Mouse (Mus musculus): ENCODE results near the gene Mus81.

GRCm38 (mm10) chr19:5525204-5525603 lies 37.0 kb upstream of the Mus81 start:
- no peak for TF ChIP-seq ZC3H11A (IDR thresholded peaks at IDR 0.05; ENCODE audit: borderline replicate concordance, low read depth, low read length)
- TF ChIP-seq MAFK (IDR thresholded peaks at IDR 0.05; ENCODE audit: insufficient read depth, low read depth, low read length) = no peak
- TF ChIP-seq ZNF384 (IDR thresholded peaks at IDR 0.05; ENCODE audit: low read depth, low read length) = no peak
- no peak for TF ChIP-seq CHD2 (IDR thresholded peaks at IDR 0.05; ENCODE audit: low read depth, low read length)

All from ES-E14 (cell line).